Mouse (Mus musculus) natural killer cell, adult 2 months (primary cell): ENCODE data around the gene Gm49337.

Source experiments
- DNase-seq, 2 experiments: peaks; one replicate each; pipeline ENCODE4 v3.0.0; 2022; ENCODE audit warnings: low spot score in 2 of 2

Gm49337 gene

DNA sequence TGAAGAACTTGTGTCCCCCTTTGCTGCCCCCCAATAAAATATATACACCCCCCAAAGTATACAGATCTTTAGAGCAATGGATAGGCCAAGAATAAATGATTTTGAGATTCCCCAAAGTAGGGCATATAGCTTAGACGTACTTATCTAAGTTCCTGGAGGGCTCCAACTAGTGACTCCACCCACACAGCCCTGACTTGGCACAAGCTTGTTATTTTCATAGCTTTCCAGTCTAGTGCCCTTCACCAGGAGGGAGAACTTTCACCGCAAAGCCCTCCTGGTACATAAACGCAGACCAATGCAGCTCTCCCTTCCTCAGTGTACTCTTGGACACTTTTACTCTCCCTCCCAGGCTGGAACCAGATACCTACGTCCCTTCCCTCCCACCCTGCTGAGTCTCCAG lies 11.0 kb upstream of the Gm49337 start:
- DNase-seq = no peak

DNA sequence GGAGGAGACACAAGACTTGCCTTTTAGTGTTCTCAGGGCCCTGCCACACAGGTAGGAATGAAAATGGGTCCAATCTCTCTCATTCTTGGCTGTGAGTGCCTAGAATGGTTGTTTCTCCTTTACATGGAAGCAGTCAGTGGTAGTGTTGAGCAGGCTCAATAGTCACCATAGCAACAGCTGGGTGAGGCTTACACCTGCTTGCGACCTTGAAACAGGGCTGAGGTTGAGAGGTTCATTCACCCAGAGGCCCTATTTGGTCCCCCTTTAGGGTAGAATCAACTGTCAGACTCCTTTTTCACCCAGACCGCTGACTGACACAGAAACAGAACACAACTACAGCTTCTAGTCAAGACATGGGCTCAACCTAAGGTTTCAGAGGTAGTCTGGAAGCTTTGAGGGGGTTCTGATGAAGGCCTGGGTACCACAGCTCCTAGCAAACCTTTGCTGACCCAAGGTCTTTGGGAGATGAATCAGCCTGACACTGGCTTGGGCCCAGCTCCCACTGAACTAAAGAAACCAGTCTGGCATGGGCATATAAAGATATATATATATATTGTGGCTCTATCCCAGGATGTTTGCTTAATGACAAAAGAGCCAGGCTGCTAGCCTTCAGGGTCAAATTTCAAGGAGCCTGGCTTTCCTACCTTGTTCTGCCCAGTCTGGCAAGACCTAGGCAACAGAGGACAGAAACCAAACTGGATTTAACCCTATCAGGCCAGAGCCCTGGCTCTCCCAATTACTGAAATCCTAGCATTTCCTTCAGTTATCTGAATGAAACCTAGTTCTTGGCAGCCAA lies 8.2 kb upstream of the Gm49337 start:
- DNase-seq = no peak

DNA sequence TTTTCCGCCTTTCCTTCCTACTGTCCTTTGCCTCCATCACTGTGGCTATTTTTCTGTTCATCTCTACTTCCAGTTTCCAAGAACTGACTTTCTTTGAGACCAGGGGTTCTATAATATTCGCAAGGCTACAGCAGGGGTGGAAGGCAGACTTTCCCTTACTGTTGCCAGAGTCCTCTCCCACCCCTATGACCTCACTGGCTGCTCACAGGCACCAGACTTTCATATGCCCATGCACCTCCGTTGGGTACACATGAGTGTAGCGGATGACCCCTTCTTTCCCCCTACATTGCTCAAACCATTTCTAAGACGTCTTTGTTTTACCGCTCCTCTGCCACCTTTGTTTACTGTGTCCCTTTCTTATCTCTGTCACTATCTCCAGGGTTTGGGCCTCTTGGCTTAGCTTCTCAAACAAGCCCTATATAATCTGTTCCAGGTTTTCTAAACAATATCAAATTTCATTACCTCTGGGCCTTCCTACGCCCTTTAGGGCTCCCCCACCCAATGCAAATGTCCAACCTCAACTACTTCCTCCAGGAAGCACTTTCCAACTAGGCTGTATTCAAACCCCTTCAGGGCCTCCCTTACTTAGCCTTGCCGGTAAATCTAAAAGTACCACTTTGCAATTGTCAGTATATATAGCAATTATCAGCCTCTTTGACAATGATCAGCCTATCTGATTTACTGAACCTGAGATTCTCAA lies 7.3 kb upstream of the Gm49337 start:
- DNase-seq = no peak

DNA sequence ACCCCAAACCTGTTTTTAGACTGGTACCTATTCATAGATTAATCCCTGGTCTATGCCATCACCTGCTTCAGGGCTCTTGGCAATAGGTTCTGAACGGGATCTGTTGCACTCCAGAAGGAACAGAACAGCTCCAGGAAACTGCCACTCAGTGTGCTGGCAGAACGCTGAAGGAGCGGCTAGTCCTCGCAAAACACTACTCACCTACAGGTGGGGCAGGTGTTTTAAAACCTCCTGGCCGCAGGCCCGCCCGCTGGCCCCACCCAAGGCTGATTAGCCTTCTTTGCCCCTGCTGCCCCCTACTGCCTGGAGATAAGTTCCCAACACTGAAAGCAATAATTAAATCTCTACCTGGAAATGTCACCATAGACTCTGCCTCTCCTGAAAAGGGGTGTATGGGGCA lies 5.8 kb upstream of the Gm49337 start, which contains the start of gene Tspan1:
TSS of gene Tspan1 (minus strand) at position 198 of the 400 bp plus-strand sequence.
- DNase-seq = peak in 1 of 2 experiments; percentile 12

DNA sequence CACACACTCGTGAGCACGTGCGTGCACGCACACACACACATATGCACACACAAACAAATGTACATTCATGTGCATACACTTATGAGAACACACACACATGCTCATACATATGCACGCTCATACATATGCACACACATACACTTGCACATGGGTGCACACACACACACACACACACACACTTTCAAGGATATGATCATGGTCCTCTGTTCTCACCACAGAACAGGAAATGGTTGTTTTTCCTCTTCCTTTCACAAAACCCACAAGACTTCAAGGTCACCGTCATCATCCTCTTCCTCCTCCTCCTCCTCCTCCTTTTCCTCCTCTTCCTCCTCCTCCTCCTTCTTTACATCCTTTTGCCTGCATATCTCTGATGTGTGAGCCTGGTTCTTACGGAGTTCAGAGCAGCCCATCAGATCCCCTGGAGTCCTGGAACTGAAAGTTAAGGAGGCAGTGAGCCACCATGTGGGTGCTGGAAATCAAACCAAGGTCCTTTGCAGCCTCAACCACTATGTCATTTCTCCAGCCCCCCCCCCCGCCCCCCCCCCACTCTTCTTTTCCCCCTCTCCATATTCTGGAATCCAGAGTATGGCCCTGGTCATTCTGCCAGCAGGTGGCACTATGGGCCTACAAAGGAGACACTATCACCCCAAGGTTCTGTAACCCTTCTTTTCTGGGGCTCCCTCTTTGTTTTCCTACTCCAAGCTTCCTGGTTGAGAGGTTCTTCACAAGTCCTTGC lies 4.4 kb upstream of the Gm49337 start:
- DNase-seq = peak; percentile 50 to 64

DNA sequence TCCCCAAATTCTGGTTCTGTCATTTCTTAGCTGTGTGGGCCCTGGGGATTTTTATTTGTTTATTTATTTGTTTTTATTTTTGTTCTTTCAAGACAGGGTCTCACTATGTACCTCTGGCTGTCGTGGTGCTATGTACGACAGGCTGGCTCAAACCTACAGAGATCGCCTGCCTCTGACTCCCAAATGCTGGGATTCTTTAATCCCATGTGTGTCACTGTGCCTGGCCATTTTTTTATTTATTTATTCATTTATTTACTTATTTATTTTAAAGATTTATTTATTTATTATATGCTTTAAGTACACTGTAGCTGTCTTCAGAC lies 3.9 kb upstream of the Gm49337 start:
- DNase-seq = no peak

DNA sequence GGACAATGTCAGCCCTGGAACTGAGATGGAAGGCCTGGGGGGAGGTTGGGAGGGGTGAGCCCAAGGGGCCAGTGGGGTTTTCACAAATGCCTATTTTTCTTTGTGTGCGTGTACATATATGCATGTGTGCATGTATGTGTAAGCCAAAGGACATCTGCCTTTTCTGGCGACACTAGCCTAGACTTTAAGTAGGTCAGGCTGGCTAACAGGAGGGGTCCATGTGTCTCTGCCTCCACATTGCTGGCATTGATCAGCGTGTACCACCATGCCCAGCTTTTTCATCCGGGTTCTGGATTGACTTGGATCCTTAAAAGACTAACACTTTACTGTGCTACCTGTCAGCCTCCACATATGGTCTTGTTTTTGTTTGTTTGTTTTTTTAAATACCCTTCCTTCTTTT lies 568 bp downstream of the Gm49337 start:
- DNase-seq = no peak

DNA sequence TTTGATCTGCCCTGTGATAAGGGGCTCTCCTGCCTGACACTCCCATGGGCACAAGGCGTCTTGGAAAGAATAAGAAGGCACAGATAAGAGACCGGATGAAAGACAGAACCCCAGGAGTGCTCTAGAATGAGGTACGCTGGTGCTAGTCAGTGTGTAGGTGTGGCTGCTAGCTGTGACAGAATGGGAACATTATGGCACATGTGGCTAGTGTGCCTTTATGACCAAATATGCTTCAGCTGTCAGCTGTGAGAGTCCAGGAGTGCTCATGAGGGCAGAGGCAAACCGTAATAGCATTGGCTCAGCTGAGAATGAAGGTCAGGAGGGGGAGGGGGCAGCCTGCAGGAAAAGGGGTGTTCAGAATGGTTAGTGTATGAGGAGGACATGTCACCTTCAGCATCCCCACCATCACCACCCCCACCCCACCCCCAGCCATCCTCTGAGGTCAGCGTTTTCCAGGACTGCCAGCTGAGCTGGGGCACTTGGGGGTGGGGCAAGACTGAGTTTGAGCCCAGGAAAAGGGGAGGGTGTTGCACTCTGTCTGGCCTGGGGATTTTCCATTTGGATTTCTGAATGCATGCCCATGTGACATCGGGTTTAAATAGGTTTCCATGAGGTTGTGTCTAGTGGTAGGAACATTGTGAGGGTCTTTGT lies 1.4 kb downstream of the Gm49337 start:
- no peak for DNase-seq

DNA sequence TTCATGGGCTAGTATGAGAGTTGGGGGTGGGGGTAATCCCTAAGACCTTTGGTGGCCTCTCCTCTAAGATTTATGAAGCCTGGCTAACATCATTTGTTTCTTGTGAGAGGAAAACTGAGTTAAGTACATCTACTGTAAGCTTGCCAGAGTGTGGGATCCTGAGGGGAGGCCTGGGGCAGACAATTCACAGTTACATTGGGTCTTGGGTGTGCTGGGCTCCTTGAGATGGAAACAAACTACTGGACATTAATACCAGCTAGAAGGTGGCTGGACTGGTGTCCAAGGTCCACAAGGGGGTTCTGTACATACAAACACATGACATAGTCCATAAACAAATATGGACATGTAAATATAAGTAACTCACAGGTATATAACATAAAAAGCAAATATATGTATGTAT lies 2.0 kb downstream of the Gm49337 start:
- DNase-seq = no peak

DNA sequence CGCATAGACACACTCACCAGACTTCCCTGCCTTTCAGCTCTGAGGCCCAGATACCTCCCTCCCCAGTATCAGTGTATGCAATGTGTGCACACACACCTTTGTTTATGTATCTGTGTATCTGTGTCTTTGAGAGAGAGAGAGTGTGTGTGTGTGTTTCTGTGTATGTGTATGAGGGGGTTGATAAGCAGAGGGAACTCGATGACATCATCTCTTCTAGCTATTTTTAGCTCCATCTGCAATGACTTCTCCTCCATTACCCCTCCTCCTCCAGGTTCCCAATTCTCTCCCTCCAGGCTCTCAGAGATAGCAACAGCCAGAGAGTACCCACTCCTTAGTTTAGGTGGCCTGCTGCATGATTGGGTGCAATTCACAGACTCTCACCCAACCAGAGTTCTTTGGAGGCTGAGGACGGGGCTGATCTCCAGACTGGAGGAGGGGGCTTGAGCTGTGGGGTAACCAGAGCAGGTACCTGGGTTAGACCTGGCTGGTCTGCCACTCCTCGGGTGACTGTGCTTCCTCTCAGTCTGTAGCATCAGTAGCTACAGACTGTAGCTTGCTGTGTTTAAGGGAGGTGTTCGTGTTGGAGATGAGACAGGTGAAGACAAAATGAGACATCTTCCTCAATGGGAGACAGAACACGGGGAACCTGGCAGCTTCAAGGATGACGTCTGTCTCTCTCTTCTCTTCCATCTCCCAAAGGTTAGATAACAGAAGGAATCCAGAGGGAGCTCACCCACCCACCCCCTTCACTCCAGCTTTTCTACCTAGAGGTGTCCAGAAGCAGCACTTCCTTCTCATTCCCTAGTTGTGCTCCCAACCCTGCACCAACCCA lies 2.7 kb downstream of the Gm49337 start:
- no peak for DNase-seq

DNA sequence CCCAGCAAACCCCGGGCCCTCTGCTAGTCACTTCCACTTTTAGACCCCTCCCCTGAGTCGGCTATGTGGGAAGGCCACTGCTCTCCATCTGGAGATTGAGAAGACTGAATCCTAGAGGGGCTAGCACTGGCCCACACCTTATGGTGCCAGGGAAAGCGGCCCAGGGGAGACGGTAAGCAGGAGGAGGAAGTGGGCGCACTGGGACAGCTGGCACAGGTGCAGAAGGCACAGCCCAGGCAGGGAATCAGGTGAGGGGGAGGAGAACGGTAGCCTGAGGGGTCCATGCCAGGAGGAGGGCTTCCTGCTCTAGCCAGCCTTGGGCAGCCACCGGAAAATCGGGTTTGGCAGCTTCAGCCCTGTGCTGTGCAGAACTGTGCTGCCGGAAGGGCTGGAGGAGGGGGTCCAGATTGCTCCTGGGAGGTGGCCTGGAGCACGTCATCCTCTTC lies 3.4 kb downstream of the Gm49337 start:
- peak in 1 of 2 experiments; percentile 11 for DNase-seq

DNA sequence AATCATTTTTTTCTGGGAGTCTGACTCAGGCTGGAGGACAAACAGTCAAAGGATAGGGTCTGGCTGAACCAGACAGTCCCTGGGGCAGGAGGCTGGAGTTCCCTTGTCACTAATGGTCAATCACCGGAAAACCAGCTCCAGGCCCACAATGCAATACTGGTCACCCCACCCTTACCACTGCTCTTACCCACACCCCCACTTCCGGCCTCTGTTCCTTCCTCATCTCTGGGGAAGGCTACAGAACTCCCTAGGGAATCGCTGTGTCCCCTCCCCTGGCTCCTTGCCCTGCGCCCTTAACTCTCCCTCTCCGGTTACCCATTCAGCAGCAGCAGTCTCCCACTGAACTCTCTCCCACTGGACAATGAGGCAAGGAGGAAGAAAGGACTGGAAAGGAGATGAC lies 4.0 kb downstream of the Gm49337 start:
- DNase-seq = peak in 1 of 2 experiments; percentile 11

DNA sequence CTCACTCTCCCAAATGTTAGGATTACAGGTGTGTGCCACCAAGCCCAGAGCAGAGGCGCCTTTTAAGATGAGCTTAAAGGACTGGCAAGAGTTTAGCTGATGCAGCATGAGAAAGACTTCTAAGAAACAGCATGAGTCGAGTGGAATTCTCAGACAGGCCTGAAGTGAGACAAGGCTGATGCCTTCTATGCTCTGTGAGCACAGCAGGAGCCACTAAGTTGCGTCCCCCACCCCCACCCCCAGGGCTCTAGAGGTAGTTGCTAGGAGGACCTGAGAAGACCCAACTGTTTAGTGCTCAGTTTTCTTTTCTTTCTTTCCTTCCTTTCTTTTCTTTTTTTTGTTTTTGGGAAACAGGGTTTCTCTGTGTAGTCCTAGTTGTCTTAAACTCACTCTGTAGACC lies 8.9 kb downstream of the Gm49337 start:
- no peak for DNase-seq

DNA sequence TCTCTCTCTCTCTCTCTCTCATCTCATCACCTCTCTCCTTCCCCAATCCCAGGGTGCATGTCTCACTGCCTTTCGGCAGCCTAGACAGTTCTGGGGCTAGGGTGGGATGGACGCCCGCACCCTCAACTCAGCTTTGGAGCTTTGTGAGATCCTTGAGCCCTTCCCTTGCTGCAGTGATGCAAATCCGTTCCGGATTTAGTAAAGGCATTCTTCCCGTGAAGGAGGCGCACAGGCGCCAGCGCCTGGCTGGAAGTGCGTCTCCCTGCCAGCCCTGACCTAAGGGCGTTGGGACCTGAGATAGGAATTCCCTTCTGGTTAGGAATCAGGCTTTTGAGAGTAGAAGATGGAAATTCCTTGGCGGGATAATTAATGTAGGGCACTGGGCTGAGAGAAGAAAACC lies 9.6 kb downstream of the Gm49337 start:
- no peak for DNase-seq

DNA sequence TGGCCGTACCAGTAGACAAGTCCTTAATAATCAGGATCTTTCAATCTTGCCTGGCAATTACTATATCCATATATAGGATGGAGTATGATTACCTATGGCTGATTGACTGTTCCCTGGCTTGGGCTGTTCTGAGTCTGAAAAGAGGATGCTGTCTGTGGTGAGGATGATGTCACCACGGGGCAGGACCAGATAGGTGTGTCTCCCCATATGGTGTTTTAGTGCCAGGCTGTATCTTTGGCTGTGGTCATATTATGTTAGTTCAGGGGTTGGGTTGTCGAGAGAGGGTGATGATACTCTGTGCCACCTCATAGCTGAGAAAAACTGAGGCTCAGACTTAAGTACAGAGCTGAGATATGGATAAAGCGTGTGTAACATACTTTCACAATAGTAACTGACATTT lies 11.9 kb downstream of the Gm49337 start:
- peak; percentile 19 to 41 for DNase-seq

DNA sequence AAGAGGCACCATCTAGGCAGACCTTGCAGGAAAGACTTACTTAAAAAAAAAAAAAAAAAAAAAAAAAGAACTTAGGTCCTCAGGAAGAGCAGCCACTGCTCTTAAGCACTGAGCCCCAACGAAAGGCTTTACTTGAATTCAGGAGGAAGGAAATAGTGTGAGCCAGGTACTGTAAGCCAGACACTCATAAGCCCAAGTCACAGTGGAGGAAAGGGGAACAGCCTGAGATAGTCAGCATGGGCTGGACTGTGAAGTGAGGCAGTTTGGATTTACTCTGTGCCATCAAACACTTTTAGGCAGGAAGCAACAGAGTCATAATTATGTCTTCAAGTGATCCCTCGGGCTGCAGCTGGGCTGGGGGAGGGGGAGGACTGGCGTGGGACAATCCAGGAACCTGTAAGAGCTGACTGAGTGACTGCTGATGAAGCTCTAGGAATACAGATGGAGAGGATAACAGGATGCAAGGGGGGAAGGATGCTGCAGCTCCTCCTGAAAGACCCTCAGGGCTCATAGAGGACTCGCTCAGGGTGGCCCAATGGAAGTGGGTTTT lies 19.2 kb downstream of the Gm49337 start:
- no peak for DNase-seq

DNA sequence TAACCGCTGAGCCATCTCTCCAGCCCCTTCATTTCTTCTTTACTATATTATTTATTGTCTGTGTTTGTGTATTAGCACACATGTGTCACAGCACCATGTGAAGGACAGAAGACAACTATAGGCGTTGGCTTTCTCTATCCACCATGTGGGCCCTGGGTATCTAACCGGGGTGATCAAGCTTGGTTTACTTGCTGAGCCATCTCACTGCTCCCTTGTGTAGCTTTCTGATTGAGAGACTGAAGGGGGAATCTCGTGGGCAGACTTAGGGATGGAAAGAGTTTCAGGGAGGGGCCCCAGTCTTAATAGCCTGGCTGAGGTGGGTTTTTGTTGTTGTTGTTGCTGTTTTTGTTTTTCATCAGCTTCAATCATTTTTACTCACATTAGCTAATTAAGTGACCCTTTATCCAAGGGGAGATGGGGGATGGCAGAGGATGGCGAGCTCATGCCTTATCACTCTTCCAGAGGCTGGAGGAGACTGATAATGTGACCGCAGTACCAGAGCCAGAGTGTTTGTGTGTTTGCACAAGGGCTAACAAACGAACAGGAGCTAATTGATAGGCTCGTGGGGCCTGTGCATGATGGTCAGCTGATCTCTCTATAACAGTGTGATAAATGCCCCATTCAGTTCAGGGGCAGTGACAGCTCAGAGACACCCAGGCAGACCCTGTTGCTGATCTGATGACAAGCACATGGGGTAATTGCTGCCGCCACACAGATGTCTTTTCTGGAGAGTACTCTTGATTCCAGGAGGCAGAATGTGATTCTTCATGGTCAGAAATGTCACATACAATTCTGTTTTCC lies 20.6 kb downstream of the Gm49337 start:
- DNase-seq = no peak

DNA sequence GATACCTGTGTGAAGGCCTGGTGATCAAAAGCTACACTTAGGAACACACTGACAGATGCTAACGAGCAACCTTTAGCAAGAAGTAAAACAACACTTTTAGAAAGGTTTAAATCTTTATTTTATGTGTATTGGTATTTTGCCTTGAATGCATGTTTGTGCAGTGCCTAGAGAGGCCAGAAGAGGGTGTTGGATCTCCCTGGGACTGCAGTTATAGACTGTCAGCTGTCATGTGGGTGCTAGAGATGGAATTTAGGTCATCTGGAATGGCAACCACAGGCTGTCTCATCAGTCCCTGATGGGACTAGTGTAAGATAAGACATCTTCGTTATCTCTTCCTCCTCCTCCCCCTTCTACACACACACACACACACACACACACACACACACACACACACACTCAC lies 25.2 kb downstream of the Gm49337 start:
- no peak for DNase-seq

DNA sequence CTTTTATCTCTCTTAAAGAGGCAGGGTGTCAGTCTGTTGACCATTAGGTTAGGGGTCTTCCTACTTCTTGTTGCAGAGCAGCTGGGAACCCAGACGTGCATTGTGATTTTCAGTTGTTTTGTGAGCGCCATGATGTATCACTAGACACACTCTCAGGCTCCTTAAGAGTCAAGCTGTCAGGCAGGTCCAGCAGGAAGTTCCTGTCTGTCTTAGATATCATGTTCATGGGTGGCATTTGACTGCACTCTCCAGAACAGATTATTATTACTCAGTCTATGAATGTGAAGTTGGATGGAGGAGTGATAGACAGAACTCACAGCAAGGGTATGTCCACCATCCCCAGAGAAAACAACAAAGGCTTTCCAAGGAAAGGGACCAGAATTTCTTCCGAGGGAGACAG lies 31.2 kb downstream of the Gm49337 start:
- DNase-seq = no peak

DNA sequence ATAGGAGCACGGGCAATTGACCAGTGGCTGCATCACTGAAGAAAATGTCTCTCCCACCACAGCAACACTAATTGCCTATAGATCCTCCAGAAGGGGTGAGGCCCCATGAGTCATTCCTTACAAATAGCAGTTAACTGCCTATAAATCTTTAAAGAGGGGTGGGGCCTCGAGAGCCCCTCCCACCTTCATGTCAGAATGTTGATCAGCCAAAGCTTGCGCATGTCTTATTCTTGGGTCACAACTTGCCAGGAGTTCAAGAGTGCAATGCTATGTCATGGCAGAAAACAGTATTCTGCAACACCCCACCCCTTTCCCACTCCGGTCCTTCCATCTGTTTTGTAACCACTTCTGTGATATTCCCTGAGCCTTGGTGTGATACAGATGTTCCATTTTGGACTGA lies 33.3 kb downstream of the Gm49337 start:
- no peak for DNase-seq
